Mouse (Mus musculus) liver, adult 2 months (tissue): ENCODE measurements at regions not wholly inside any gene's neighbourhood (a gene's known extent, or its start where the extent isn't known, plus 50 kb on each side); places are given as distances from the start of the nearest gene placed in this dataset.

ENCODE experiments used
- DNase-seq: peaks from one replicate; pipeline ENCODE4 v3.0.0-alpha.2; 2011; ENCODE audit warnings: low read depth, low spot score; ENCODE audit errors: extremely low read depth
- H3K27ac ChIP-seq: fragments of 200-500 bp; replicated peaks from 2 replicates; pipeline ENCODE4 v1.5.1; 2012; ENCODE audit warnings: low read depth, mild to moderate bottlenecking, control low read depth, inconsistent platforms, low read length; ENCODE audit not compliant: insufficient read depth
- H3K27me3 ChIP-seq: fragments of 200-500 bp; 2 replicates; pipeline ENCODE4 v1.6.1; 2012; ENCODE audit warnings: mild to moderate bottlenecking, moderate library complexity, low read length, inconsistent platforms; ENCODE audit not compliant: control insufficient read depth, insufficient read depth
- H3K36me3 ChIP-seq: fragments of 200-500 bp; 2 replicates; pipeline ENCODE4 v1.6.1; 2012; ENCODE audit warnings: low read length, inconsistent platforms; ENCODE audit not compliant: control insufficient read depth, insufficient read depth
- H3K4me1 ChIP-seq: fragments of 200-500 bp; 2 replicates; pipeline ENCODE4 v1.6.1; 2011; ENCODE audit warnings: low read length; ENCODE audit not compliant: control insufficient read depth, insufficient read depth
- H3K4me3 ChIP-seq: fragments of 200-500 bp; 2 replicates; pipeline ENCODE4 v1.5.1; 2011; ENCODE audit warnings: low read depth, mild to moderate bottlenecking, control low read depth, low read length, moderate library complexity; ENCODE audit not compliant: insufficient read depth
- H3K79me2 ChIP-seq: fragments of 200-500 bp; 2 replicates; pipeline ENCODE4 v1.6.1; 2012; ENCODE audit warnings: inconsistent platforms, mild to moderate bottlenecking, low read length, moderate library complexity; ENCODE audit not compliant: control insufficient read depth, insufficient read depth
- H3K9ac ChIP-seq: fragments of 200-500 bp; 2 replicates; pipeline ENCODE4 v1.6.1; 2012; ENCODE audit warnings: low read depth, mild to moderate bottlenecking, control low read depth, inconsistent platforms, low read length
- CTCF ChIP-seq: fragments of 200-500 bp; IDR thresholded peaks from 2 replicates; pipeline ENCODE4 v1.5.1; 2011; ENCODE audit warnings: low read depth, low read length, control low read depth
- POLR2A ChIP-seq: fragments of 200-500 bp; IDR thresholded peaks from 2 replicates; pipeline ENCODE4 v1.6.1; 2011; ENCODE audit warnings: low read length, control low read depth; ENCODE audit not compliant: insufficient read depth; ENCODE audit errors: extremely low read depth
- WGBS: fragments of 180-500 bp; shearing (Covaris S2); methylation state at CpG from one replicate; pipeline ENCODE4 v1.1.7; 2018; 5-methylcytosine and 5-hydroxymethylcytosine counted together

GRCm38 (mm10) chr3:99030636-99031035, 110.2 kb upstream of the Wars2 start:
- no peaks in the 10 kb centered on the region for H3K27me3 ChIP-seq
- no peak overlapping the region for H3K4me3 ChIP-seq
- 14% methylated on average over 1 of the region's 1 CpGs for WGBS
- no peaks in the 10 kb centered on the region for H3K79me2 ChIP-seq
- no peaks in the 10 kb centered on the region for H3K4me1 ChIP-seq
- H3K27ac ChIP-seq: no peak overlapping the region
- no peaks in the 10 kb centered on the region for H3K36me3 ChIP-seq
- H3K9ac ChIP-seq: no peak overlapping the region
- DNase-seq: no peak
- TF ChIP-seq CTCF (no peak), POLR2A (no peak)

DNA sequence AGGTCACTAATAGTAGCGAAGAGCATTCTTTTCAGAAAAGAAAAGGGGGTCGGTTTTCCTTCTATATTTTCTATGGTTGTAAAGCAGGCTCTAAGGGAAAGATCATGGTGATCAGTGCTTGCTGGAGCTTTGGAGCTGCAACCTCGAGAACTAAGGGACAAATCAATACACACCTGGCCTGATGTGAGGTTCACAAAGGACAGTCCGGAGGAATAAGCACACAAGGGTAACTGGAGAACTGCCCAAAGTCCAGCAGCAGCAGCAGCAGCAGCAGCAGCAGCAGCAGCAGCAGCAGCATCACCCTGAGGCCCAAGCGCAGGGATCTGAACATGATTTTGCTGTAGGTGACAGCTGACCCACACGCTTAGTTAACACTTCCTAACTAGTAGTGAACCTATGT, 94.7 kb upstream of the Wars2 start:
- WGBS: 33% methylated on average over 6 of the region's 6 CpGs
- Histone ChIP-seq H3K27me3 (no peaks in the 10 kb centered on the region; the same call in 1 of the 2 replicates), H3K9ac (no peak overlapping the region), H3K4me3 (no peak overlapping the region), H3K36me3 (no peaks in the 10 kb centered on the region), H3K27ac (no peak overlapping the region), H3K79me2 (no peaks in the 10 kb centered on the region), H3K4me1 (no peaks in the 10 kb centered on the region)
- peak; percentile 93 for DNase-seq
- TF ChIP-seq CTCF: no peak
- TF ChIP-seq POLR2A: no peak

DNA sequence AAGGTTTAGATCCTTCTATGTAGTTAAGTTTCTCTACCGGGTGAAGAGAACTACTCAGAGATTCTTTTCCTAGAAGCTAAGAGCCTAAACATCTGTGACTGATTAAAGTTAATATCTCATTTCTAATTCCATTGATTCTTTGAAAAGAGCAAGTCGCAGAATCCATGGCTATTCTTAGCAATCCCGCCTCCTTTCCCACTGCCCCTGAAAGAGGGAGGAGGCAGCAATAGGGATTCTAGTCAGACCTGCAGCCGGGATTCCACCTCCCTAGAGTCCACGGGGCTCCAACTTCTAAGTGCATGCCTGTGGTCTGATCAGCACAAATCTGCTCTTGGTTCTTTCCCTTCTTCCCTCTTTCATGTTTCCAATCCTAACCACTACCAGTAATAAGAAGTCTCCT, 93.7 kb upstream of the Wars2 start:
- H3K4me1 ChIP-seq: no peaks in the 10 kb centered on the region
- WGBS: 86% methylated on average over 5 of the region's 5 CpGs
- no peak overlapping the region for H3K9ac ChIP-seq
- TF ChIP-seq POLR2A (no peak), CTCF (no peak)
- H3K27me3 ChIP-seq: no peaks in the 10 kb centered on the region; the same call in 1 of the 2 replicates
- no peak overlapping the region for H3K27ac ChIP-seq
- no peak for DNase-seq
- no peak overlapping the region for H3K4me3 ChIP-seq
- no peaks in the 10 kb centered on the region for H3K79me2 ChIP-seq
- H3K36me3 ChIP-seq: no peaks in the 10 kb centered on the region

DNA sequence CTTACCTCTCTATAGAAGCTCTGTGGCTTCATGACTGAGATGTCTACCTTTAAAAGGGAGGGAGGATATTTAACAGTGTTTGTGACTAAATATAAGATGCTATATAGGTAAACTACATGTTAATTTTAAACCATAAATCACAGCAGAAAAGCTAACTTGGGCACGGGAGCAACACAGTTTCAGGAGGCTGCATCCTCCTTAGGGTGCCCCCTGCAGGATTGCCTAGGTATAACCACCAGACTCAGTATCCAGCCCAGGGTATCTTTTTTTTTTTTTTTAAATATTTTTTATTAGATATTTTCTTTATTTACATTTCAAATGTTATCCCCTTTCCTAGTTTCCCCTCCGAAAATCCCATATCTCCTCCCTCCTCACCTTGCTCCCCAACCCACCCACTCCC, 91.6 kb upstream of the Wars2 start:
- no peak overlapping the region for H3K9ac ChIP-seq
- no peaks in the 10 kb centered on the region; the same call in 1 of the 2 replicates for H3K27me3 ChIP-seq
- H3K4me1 ChIP-seq: no peaks in the 10 kb centered on the region
- H3K79me2 ChIP-seq: no peaks in the 10 kb centered on the region
- no peak overlapping the region for H3K27ac ChIP-seq
- no peak for TF ChIP-seq POLR2A
- TF ChIP-seq CTCF: peak; percentile 67
- whole genome bisulfite sequencing: 42% methylated on average over 2 of the region's 2 CpGs
- DNase-seq: peak; percentile 5
- no peaks in the 10 kb centered on the region for H3K36me3 ChIP-seq
- no peak overlapping the region for H3K4me3 ChIP-seq

GRCm38 (mm10) chr3:99052176-99052575, 88.7 kb upstream of the Wars2 start:
- H3K27me3 ChIP-seq: no peaks in the 10 kb centered on the region; the same call in 1 of the 2 replicates
- 85% methylated on average over 4 of the region's 4 CpGs for WGBS
- TF ChIP-seq POLR2A (no peak), CTCF (no peak)
- H3K4me1 ChIP-seq: no peaks in the 10 kb centered on the region
- no peaks in the 10 kb centered on the region for H3K79me2 ChIP-seq
- H3K9ac ChIP-seq: no peak overlapping the region
- H3K36me3 ChIP-seq: no peaks in the 10 kb centered on the region
- no peak overlapping the region for H3K4me3 ChIP-seq
- no peak overlapping the region for H3K27ac ChIP-seq
- no peak for DNase-seq

DNA sequence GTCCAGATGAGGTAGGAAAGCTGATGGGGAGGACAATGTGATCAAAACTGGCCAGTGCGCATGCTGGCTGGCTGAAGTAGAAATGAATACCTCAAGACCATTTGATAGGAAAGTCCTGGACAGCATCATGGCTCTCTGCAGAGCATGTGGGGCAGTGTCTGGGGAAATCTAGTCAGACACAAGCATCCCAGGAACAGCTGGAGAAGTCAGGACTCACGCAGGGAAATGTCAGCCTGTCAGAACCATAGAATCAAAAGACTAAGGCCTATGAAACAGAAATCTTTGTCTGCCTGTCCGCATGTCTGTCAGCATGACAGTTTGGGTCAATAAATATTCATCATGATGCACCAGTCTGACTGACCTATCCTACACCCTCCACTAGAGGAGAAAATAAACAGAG, 73.7 kb upstream of the Wars2 start:
- TF ChIP-seq CTCF: no peak
- TF ChIP-seq POLR2A: no peak
- Histone ChIP-seq H3K27ac (no peak overlapping the region), H3K27me3 (no peaks in the 10 kb centered on the region), H3K4me3 (no peak overlapping the region), H3K4me1 (no peaks in the 10 kb centered on the region), H3K79me2 (no peaks in the 10 kb centered on the region), H3K36me3 (no peaks in the 10 kb centered on the region), H3K9ac (no peak overlapping the region)
- 89% methylated on average over 3 of the region's 3 CpGs for WGBS
- DNase-seq: no peak
